In the genomic region with DNA sequence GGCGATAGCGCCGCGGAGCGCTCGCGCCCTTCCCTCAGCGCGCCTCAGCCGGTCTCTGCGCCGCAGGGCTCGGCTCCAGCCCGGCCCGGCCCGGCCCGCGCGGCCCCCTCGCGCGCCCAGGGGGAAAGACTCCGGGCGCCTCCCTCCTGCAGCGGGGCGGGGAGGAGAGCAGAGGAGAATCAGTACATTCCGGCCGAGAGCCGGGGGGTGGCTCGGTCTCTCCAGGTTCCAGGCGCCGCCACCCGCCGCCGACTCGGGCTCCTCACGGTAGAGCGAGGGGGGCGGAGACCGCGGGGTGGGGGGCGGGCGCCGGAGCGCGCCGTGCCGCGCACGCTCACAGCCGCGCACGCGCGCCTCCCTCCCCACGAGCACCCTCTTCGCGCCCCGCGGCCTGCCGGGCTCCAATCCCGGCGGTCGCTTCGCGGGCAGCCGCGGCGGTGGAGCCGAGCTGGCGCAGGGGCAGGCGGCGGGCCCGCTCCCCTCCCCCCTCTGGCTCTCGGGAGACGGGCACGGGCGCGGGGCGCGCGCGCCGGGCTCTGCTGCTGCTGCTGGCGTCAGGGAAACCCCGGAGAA, we compare ENCODE assay signal across 8 mouse cellular contexts. TPM values are rescaled to one million over a fixed set of nuclear protein-coding genes. Genes with fewer than 3 reads are reported as not detected.
DNase-seq lines count a peak whose midpoint lies in the region; ATAC-seq and TF ChIP-seq lines count a peak whose summit lies in the region.

A gene (minus strand): TSS at position 283 of the 573 bp plus-strand sequence.

- H3K4me1 ChIP-seq in cortical plate, adult 2 months (ENCODE audit: control insufficient read depth, insufficient read depth, low read length): peaks cover 5% of the 10 kb centered on the region
- peaks cover 19% of the 10 kb centered on the region for H3K4me1 ChIP-seq in intestine, embryonic 14.5 days (replicated peaks; ENCODE audit: control insufficient read depth, insufficient read depth, low read length)
- peaks cover 44% of the 10 kb centered on the region for H3K4me1 ChIP-seq in midbrain, embryonic 10.5 days
- peaks cover 5% of the 10 kb centered on the region; the same call in 1 of the 2 replicates for H3K4me1 ChIP-seq in spleen, adult 2 months (ENCODE audit: control insufficient read depth, insufficient read depth, insufficient read length)

- peak within 1 kb of the TSS; percentile 97 for H3K9ac ChIP-seq in intestine, embryonic 14.5 days (ENCODE audit: low read length)

- no peaks in the 10 kb centered on the region for H3K36me3 ChIP-seq in intestine, embryonic 14.5 days (ENCODE audit: control insufficient read depth, insufficient read depth, low read length)
- H3K36me3 ChIP-seq in midbrain, embryonic 10.5 days: peaks cover 6% of the 10 kb centered on the region; the same call in 1 of the 2 replicates
- H3K36me3 ChIP-seq in spleen, adult 2 months (ENCODE audit: control insufficient read depth, insufficient read depth, low read length): no peaks in the 10 kb centered on the region

- ATAC-seq in intestine, embryonic 14.5 days (replicated peaks; ENCODE audit: low FRiP score, low TSS enrichment, low read depth): peak; percentile 91
- ATAC-seq in monocyte, adult 5-6 weeks (replicated peaks; ENCODE audit: insufficient number of reproducible peaks, low FRiP score, low TSS enrichment, poor library complexity, severe bottlenecking): no peak

- no peaks in the 10 kb centered on the region for H3K27me3 ChIP-seq in intestine, embryonic 14.5 days (replicated peaks; ENCODE audit: control insufficient read depth, insufficient read depth, low read length)
- no peaks in the 10 kb centered on the region for H3K27me3 ChIP-seq in midbrain, embryonic 10.5 days (ENCODE audit: low read depth, poor library complexity, severe bottlenecking)
- H3K27me3 ChIP-seq in spleen, adult 2 months (ENCODE audit: control insufficient read depth, insufficient read depth, low read length): peaks cover 16% of the 10 kb centered on the region

- H3K27ac ChIP-seq in cortical plate, adult 2 months (ENCODE audit: insufficient read depth, low read length): peak within 1 kb of the TSS; percentile 98
- peak within 1 kb of the TSS; percentile 100 for H3K27ac ChIP-seq in intestine, embryonic 14.5 days (ENCODE audit: low read depth)
- peak within 1 kb of the TSS; percentile 99 for H3K27ac ChIP-seq in midbrain, embryonic 10.5 days (replicated peaks)
- H3K27ac ChIP-seq in spleen, adult 2 months (ENCODE audit: insufficient read depth, low read length): no peak within 1 kb of the TSS

- TF ChIP-seq POLR2A in cortical plate, adult 2 months (IDR thresholded peaks at IDR 0.05; ENCODE audit: extremely low read depth, insufficient read depth, low read length): no peak
- TF ChIP-seq POLR2A in spleen, adult 2 months (IDR thresholded peaks at IDR 0.05; ENCODE audit: low read depth, low read length): no peak

- no peak for TF ChIP-seq CTCF in cortical plate, adult 2 months (IDR thresholded peaks at IDR 0.05; ENCODE audit: extremely low read depth, insufficient read depth, low read length)
- TF ChIP-seq CTCF in spleen, adult 2 months (IDR thresholded peaks at IDR 0.05; ENCODE audit: extremely low read depth, insufficient read depth, insufficient read length, insufficient replicate concordance): no peak

- no peaks in the 10 kb centered on the region for H3K9me3 ChIP-seq in intestine, embryonic 14.5 days (ENCODE audit: control insufficient read depth, low read length)
- no peaks in the 10 kb centered on the region; the same call in 1 of the 2 replicates for H3K9me3 ChIP-seq in midbrain, embryonic 10.5 days (replicated peaks)

- peak within 1 kb of the TSS; percentile 63 for H3K4me3 ChIP-seq in cortical plate, adult 2 months (ENCODE audit: insufficient read depth, low read length)
- peak within 1 kb of the TSS; percentile 97 for H3K4me3 ChIP-seq in intestine, embryonic 14.5 days (ENCODE audit: low read depth, low read length)
- H3K4me3 ChIP-seq in midbrain, embryonic 10.5 days: peak within 1 kb of the TSS; percentile 96
- peak within 1 kb of the TSS; percentile 44 for H3K4me3 ChIP-seq in spleen, adult 2 months (ENCODE audit: extremely low read depth, insufficient read depth, insufficient read length)

- intact Hi-C loops in gastrocnemius, postnatal 14 days (cut with DNase I; ENCODE audit: low total_unique reads): no loop called here

- peak within 1 kb of the TSS; percentile 86 for H3K4me2 ChIP-seq in intestine, embryonic 14.5 days (ENCODE audit: low read length)

- peak; percentile 97 for DNase-seq in adrenal gland, adult (ENCODE audit: inconsistent age in 2 of 2, low spot score in 1 of 2)
- peak; percentile 91 for DNase-seq in gastrocnemius, postnatal 14 days
- peak; percentile 90 for DNase-seq in intestine, embryonic 14.5 days (ENCODE audit: low spot score)
- peak; percentile 83 to 93 for DNase-seq in left cerebral cortex, adult 9 months (ENCODE audit: low spot score in 2 of 2)
- peak; percentile 94 for DNase-seq in midbrain, embryonic 10.5 days (ENCODE audit: low spot score)
- peak in 1 of 2 experiments; percentile 6 for DNase-seq in spleen, adult 2 months (ENCODE audit: low read depth in 1 of 2, low spot score in 2 of 2)

- 1% methylated on average over 34 of the region's 86 CpGs for WGBS in intestine, embryonic 14.5 days
- WGBS in midbrain, embryonic 10.5 days: 3% methylated on average over 76 of the region's 86 CpGs
- WGBS in spleen, adult 2 months: under 1% methylated on average over 70 of the region's 86 CpGs

RNA-seq across cellular contexts. Expression of the gene that starts here (rescaled TPM):
- polyA plus RNA-seq in cortical plate, adult 2 months (2012; rRNA removed): 39.0 and 40.2 TPM in 2 replicates
- total RNA-seq in gastrocnemius, postnatal 14 days (2021): 10 to 100 TPM; 38.5 to 42.1 TPM
- 37.6 and 41.5 TPM in 2 replicates for polyA plus RNA-seq in intestine, embryonic 14.5 days (2014; fragmentation: Nextera tagmentation; extraction: Ambion mirVana)
- 26.1 and 28.3 TPM in 2 replicates for polyA plus RNA-seq in midbrain, embryonic 10.5 days (2016; fragmentation: Nextera tagmentation; extraction: Ambion mirVana)
- 2.2 and 2.4 TPM in 2 replicates for polyA plus RNA-seq in spleen, adult 2 months (2012; rRNA removed)
- under 0.01 to 0.19 TPM (median 0.10 TPM) in 3 replicates for total RNA-seq in monocyte, adult 5-6 weeks (2017)

Comparison
In these comparisons a context has a peak if more than half of its experiments do, and no peak if none do; other contexts are left out.
1. RNA of the gene that starts here (total RNA-seq): 38.5 to 42.1 TPM in gastrocnemius, postnatal 14 days; under 0.01 to 0.19 TPM in monocyte, adult 5-6 weeks; every median in the first group is over 10 times any median in the second.
2. H3K4me3 ChIP-seq: peak in every context shown above with its lines; median percentile 97 in intestine, embryonic 14.5 days; 96 in midbrain, embryonic 10.5 days; 63 in cortical plate, adult 2 months; 44 in spleen, adult 2 months.